Mouse (Mus musculus) MEL (cell line): ENCODE measurements around the gene Slc16a13. TPM values are rescaled to one million over a fixed set of nuclear protein-coding genes. Genes with fewer than 3 reads are reported as not detected.

Experiments used
- DNase-seq: peaks from one replicate; pipeline ENCODE4 v3.0.0; 2011; ENCODE audit warnings: low read depth, low spot score
- H3K27ac ChIP-seq: 2 replicates; pipeline ENCODE4 v1.5.1; 2012; ENCODE audit warnings: low read depth, mild to moderate bottlenecking, control low read depth, low read length, moderate library complexity; ENCODE audit not compliant: control insufficient read depth
- H3K27me3 ChIP-seq, 2 experiments: fragments of 150-350 bp in 1 of 2; sonication (generic) in 1 of 2; 2 replicates each; pipeline ENCODE4 v1.6.1; 2012; ENCODE audit warnings: low read length in 2 of 2, mild to moderate bottlenecking in 2 of 2, improper control_type of control experiment in 1 of 2, moderate library complexity in 1 of 2; ENCODE audit not compliant: insufficient read depth in 2 of 2, control insufficient read depth in 1 of 2
- H3K36me3 ChIP-seq, 2 experiments: 2 replicates each; pipeline ENCODE4 v1.6.1; 2012 to 2014; ENCODE audit warnings: low read length in 2 of 2, improper control_type of control experiment in 1 of 2, inconsistent platforms in 1 of 2, mild to moderate bottlenecking in 1 of 2; ENCODE audit not compliant: insufficient read depth in 2 of 2, control insufficient read depth in 1 of 2
- H3K4me1 ChIP-seq, 2 experiments: fragments of 150-350 bp in 1 of 2; sonication (generic) in 1 of 2; 2 replicates each; pipeline ENCODE4 v1.6.1; 2012; ENCODE audit warnings: low read length in 2 of 2, improper control_type of control experiment in 1 of 2, mild to moderate bottlenecking in 1 of 2; ENCODE audit not compliant: insufficient read depth in 2 of 2, control insufficient read depth in 1 of 2
- H3K4me3 ChIP-seq, 2 experiments: fragments of 150-350 bp in 1 of 2; sonication (generic) in 1 of 2; 2 replicates each; pipeline ENCODE4 v1.5.1; 2012; ENCODE audit warnings: low read depth in 2 of 2, low read length in 2 of 2, mild to moderate bottlenecking in 2 of 2, moderate library complexity in 2 of 2, control low read depth in 1 of 2, improper control_type of control experiment in 1 of 2; ENCODE audit not compliant: control insufficient read depth in 1 of 2, insufficient read depth in 1 of 2
- H3K79me2 ChIP-seq: 2 replicates; pipeline ENCODE4 v1.6.1; 2012; ENCODE audit warnings: mild to moderate bottlenecking, low read length, moderate library complexity; ENCODE audit not compliant: control insufficient read depth, poor library complexity, insufficient read depth
- H3K9ac ChIP-seq: 2 replicates; pipeline ENCODE4 v1.6.1; 2012; ENCODE audit warnings: low read depth, mild to moderate bottlenecking, control low read depth, low read length, moderate library complexity; ENCODE audit not compliant: control insufficient read depth, poor library complexity, severe bottlenecking
- H3K9me3 ChIP-seq: fragments of 150-350 bp; sonication (generic); replicated peaks from 2 replicates; pipeline ENCODE4 v1.6.1; 2012; ENCODE audit warnings: mild to moderate bottlenecking, low read length, improper control_type of control experiment, moderate library complexity; ENCODE audit not compliant: insufficient read depth
- BHLHE40 ChIP-seq: IDR thresholded peaks from 2 replicates; pipeline ENCODE4 v1.6.1; 2012; ENCODE audit warnings: low read depth, mild to moderate bottlenecking, inconsistent platforms, low read length, improper control_type of control experiment, borderline replicate concordance
- CHD2 ChIP-seq: IDR thresholded peaks from 2 replicates; pipeline ENCODE4 v1.6.1; 2011; ENCODE audit warnings: low read length, improper control_type of control experiment
- ELF1 ChIP-seq: IDR thresholded peaks from 2 replicates; pipeline ENCODE4 v1.6.1; 2014; ENCODE audit warnings: low read depth, mild to moderate bottlenecking, inconsistent platforms, low read length, improper control_type of control experiment, moderate library complexity
- GABPA ChIP-seq: IDR thresholded peaks from 2 replicates; pipeline ENCODE4 v1.6.1; 2012; ENCODE audit warnings: low read depth, mild to moderate bottlenecking, inconsistent platforms, low read length, improper control_type of control experiment, moderate library complexity
- JUND ChIP-seq: IDR thresholded peaks from 2 replicates; pipeline ENCODE4 v1.6.1; 2011; ENCODE audit warnings: low read depth, mild to moderate bottlenecking, improper control_type of control experiment, low read length
- KAT2A ChIP-seq: conservative IDR thresholded peaks from 2 replicates; pipeline ENCODE4 v1.6.1; 2012; ENCODE audit warnings: low read depth, low read length, improper control_type of control experiment, inconsistent platforms
- MAX ChIP-seq: IDR thresholded peaks from 2 replicates; pipeline ENCODE4 v1.6.1; 2011; ENCODE audit warnings: low read length, improper control_type of control experiment
- MAZ ChIP-seq: IDR thresholded peaks from 2 replicates; pipeline ENCODE4 v1.6.1; 2012; ENCODE audit warnings: low read depth, mild to moderate bottlenecking, inconsistent platforms, low read length, improper control_type of control experiment
- MXI1 ChIP-seq: IDR thresholded peaks from 2 replicates; pipeline ENCODE4 v1.6.1; 2011; ENCODE audit warnings: mild to moderate bottlenecking, low read depth, low read length, improper control_type of control experiment
- NELFE ChIP-seq: IDR thresholded peaks from 2 replicates; pipeline ENCODE4 v1.6.1; 2011; ENCODE audit warnings: low read depth, low read length, improper control_type of control experiment
- POLR2AphosphoS2 ChIP-seq: IDR thresholded peaks from 2 replicates; pipeline ENCODE4 v1.6.1; 2011; ENCODE audit warnings: low read length, improper control_type of control experiment
- RAD21 ChIP-seq: IDR thresholded peaks from 2 replicates; pipeline ENCODE4 v1.6.1; 2011; ENCODE audit warnings: mild to moderate bottlenecking, low read depth, low read length, improper control_type of control experiment
- RCOR1 ChIP-seq: IDR thresholded peaks from 2 replicates; pipeline ENCODE4 v1.6.1; 2012; ENCODE audit warnings: low read depth, mild to moderate bottlenecking, inconsistent platforms, low read length, improper control_type of control experiment
- SMC3 ChIP-seq: IDR thresholded peaks from 2 replicates; pipeline ENCODE4 v1.6.1; 2011; ENCODE audit warnings: low read depth, low read length, improper control_type of control experiment
- UBTF ChIP-seq: IDR thresholded peaks from 2 replicates; pipeline ENCODE4 v1.6.1; 2012; ENCODE audit warnings: low read depth, mild to moderate bottlenecking, inconsistent platforms, low read length, improper control_type of control experiment, moderate library complexity, borderline replicate concordance; ENCODE audit not compliant: insufficient read depth
- USF1 ChIP-seq: IDR thresholded peaks from 2 replicates; pipeline ENCODE4 v1.6.1; 2014; ENCODE audit warnings: low read depth, mild to moderate bottlenecking, inconsistent platforms, low read length, improper control_type of control experiment, moderate library complexity
- ZC3H11A ChIP-seq: IDR thresholded peaks from 2 replicates; pipeline ENCODE4 v1.6.1; 2012; ENCODE audit warnings: low read depth, mild to moderate bottlenecking, inconsistent platforms, low read length, improper control_type of control experiment
- ZKSCAN1 ChIP-seq: IDR thresholded peaks from 2 replicates; pipeline ENCODE4 v1.6.1; 2012; ENCODE audit warnings: low read depth, mild to moderate bottlenecking, inconsistent platforms, low read length, improper control_type of control experiment, moderate library complexity
- ZNF384 ChIP-seq: IDR thresholded peaks from 2 replicates; pipeline ENCODE4 v1.6.1; 2012; ENCODE audit warnings: low read depth, mild to moderate bottlenecking, inconsistent platforms, low read length, improper control_type of control experiment
- polyA plus RNA-seq, 2 experiments: library from polyadenylated mRNA; stranded (reverse) in 1 of 2; unstranded in 1 of 2; fragments of >175 nt in 1 of 2; fragments of >200 nt in 1 of 2; gene quantifications; 2 replicates each; pipeline versions ENCODE4 v1.2.1 to v1.2.4; 2012; ENCODE audit warnings: low replicate concordance in 2 of 2, low read depth in 1 of 2; ENCODE audit not compliant: insufficient read length in 2 of 2, insufficient read depth in 1 of 2, missing spikeins in 1 of 2
- total RNA-seq: library from RNA; depleted of rRNA; stranded (reverse); fragments of 300-350 nt; gene quantifications from 2 replicates; pipeline ENCODE4 v1.2.3, GENCODE M21; 2012

Gene Slc16a13
- total and polyA plus RNA-seq, 3 experiments: 4.2 to 7.9 TPM; not detected in 1

DNA sequence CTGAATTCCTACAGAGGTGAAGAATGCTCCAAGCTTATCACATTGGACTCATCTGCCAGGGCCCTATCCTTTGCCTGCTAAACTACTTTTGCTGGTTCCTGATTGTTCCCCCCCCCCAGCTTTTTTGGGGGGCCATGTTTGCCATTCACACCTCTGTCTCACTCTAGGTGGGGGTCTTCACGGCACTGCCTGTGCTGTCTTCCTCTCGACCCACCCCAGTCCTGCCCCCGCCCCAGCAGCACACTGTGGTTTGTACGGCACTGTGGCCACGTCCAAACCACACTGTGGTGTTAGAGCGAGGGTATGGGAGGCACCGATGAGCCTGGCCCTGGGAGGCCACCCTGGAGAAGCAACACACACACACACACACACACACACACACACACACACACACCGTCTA is 13.6 kb upstream of the Slc16a13 start:
- peaks cover 14% of the 10 kb centered on the region for H3K79me2 ChIP-seq
- TF ChIP-seq MXI1: no peak
- no peak for TF ChIP-seq ZKSCAN1
- TF ChIP-seq ELF1: no peak
- TF ChIP-seq USF1: no peak
- no peak for TF ChIP-seq UBTF
- no peak for TF ChIP-seq KAT2A
- no peak for TF ChIP-seq NELFE
- TF ChIP-seq ZC3H11A: no peak
- TF ChIP-seq RCOR1: no peak
- TF ChIP-seq SMC3: no peak
- TF ChIP-seq GABPA: no peak
- no peak for TF ChIP-seq CHD2
- no peak for TF ChIP-seq ZNF384
- TF ChIP-seq POLR2AphosphoS2: no peak
- TF ChIP-seq MAX: no peak
- no peak for TF ChIP-seq RAD21
- H3K9ac ChIP-seq: no peak overlapping the region
- H3K27ac ChIP-seq: no peak overlapping the region
- no peaks in the 10 kb centered on the region for H3K27me3 ChIP-seq
- H3K36me3 ChIP-seq: peaks cover 0 to 6% of the 10 kb centered on the region in 2 experiments; a peak in 2 of 4 replicates
- H3K4me3 ChIP-seq: no peak overlapping the region
- DNase-seq: no peak
- H3K4me1 ChIP-seq: peaks cover 0 to 11% of the 10 kb centered on the region in 2 experiments; a peak in 3 of 4 replicates
- H3K9me3 ChIP-seq: no peaks in the 10 kb centered on the region

DNA sequence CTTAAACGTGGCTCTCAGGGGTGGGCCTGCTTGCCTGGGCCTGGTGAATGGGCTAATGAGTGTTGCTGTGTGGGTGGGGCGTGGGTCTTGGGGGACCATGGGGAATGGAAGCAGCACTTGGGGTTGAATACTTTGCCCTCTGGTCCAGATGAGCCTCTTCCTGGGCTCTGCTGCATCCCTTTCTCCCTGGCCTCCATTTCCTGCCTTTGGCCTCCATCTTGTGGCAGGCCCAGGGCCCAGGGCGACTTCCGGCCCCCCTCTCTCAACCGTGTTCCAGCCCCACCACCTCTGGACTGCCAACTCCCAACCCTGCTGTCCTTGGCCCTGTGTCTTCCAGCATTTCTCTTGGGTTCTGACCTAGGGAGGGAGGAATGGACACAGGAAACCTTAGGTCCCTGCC is 13.2 kb upstream of the Slc16a13 start:
- no peak overlapping the region for H3K9ac ChIP-seq
- TF ChIP-seq UBTF: no peak
- TF ChIP-seq RAD21: no peak
- no peak for TF ChIP-seq ELF1
- no peak for TF ChIP-seq MAZ
- no peak for TF ChIP-seq CHD2
- no peak for TF ChIP-seq BHLHE40
- no peak for TF ChIP-seq JUND
- no peak for TF ChIP-seq RCOR1
- no peak for TF ChIP-seq POLR2AphosphoS2
- no peak for TF ChIP-seq SMC3
- H3K9me3 ChIP-seq: no peaks in the 10 kb centered on the region
- H3K4me3 ChIP-seq: no peak overlapping the region
- DNase-seq: no peak
- no peak overlapping the region for H3K27ac ChIP-seq
- no peaks in the 10 kb centered on the region for H3K27me3 ChIP-seq
- peaks cover 10% of the 10 kb centered on the region for H3K79me2 ChIP-seq
- peaks cover 0 to 11% of the 10 kb centered on the region in 2 experiments; a peak in 3 of 4 replicates for H3K4me1 ChIP-seq
- H3K36me3 ChIP-seq: peaks cover 0 to 6% of the 10 kb centered on the region in 2 experiments; a peak in 2 of 4 replicates
